ENCODE assay signal across 15 mouse cellular contexts in genomic region chr8:111325222-111325790, GRCm38 (mm10).
"Had no signal": no experiment of that assay in that cellular context is flagged by ENCODE, and none has a peak within 500 bp of the region (broad histone marks: within the 10 kb centered on the region; RNA-seq: fewer than 3 reads in every experiment).

No protein-coding gene starts in this region.

- ATAC-seq: hindbrain, embryonic 16.5 days; inflammation-experienced regulatory T-cells, adult 6 months; intestine, embryonic 15.5 days; intestine, postnatal 0 days had no signal

- DNase-seq: gastrocnemius, postnatal 14 days; gastrocnemius, postnatal 36 days; heart, adult 18-20 months; heart, postnatal 10 days; heart, postnatal 4 days; kidney, adult 18-20 months; kidney, adult 8-10 months; kidney, postnatal 10 days; kidney, postnatal 25 days; kidney, postnatal 4 days; left cerebral cortex, postnatal 4 days had no signal
